Mouse (Mus musculus): ENCODE measurements around the gene Tmed2.
A peak's percentile ranks its signal among the peaks of the same experiment; 100 is the strongest.
"Not testable (repeated sequence)": the region's sequence is repeated elsewhere in the genome, so short reads cannot be mapped to it uniquely, and the experiment has no call there.

Gene Tmed2

GRCm38 (mm10) chr5:124529191-124529651 is 11.3 kb upstream of the Tmed2 start:
- no peak for DNase-seq

- no peak for DNase-seq
Measured at GRCm38 (mm10) chr5:124529697-124530096, 10.8 kb upstream of the Tmed2 start.

- DNase-seq = peak; percentile 91
Measured at GRCm38 (mm10) chr5:124530655-124531582, 9.6 kb upstream of the Tmed2 start, which contains the start of gene Rilpl1. Gene Rilpl1, minus strand, starts transcription at chr5:124531391.

GRCm38 (mm10) chr5:124531583-124531930 is 8.9 kb upstream of the Tmed2 start:
- DNase-seq = no peak

GRCm38 (mm10) chr5:124532451-124532850 is 8.0 kb upstream of the Tmed2 start:
- DNase-seq = no peak

- DNase-seq = no peak
Measured at GRCm38 (mm10) chr5:124535016-124535415, 5.5 kb upstream of the Tmed2 start.

- DNase-seq = peak; percentile 53
Measured at GRCm38 (mm10) chr5:124536776-124537175, 3.7 kb upstream of the Tmed2 start.

GRCm38 (mm10) chr5:124538813-124539792 is 1.4 kb upstream of the Tmed2 start:
- DNase-seq = peak; percentile 66

GRCm38 (mm10) chr5:124539905-124540304 is 590 bp upstream of the Tmed2 start:
- no peak for DNase-seq

GRCm38 (mm10) chr5:124540905-124541601 is 558 bp downstream of the Tmed2 start:
- peak; percentile 78 for DNase-seq

- no peak for DNase-seq
Measured at GRCm38 (mm10) chr5:124541602-124541973, 1.1 kb downstream of the Tmed2 start.

GRCm38 (mm10) chr5:124550737-124551136 is 10.2 kb downstream of the Tmed2 start:
- not testable (repeated sequence) for DNase-seq

- peak; percentile 41 for DNase-seq
Measured at GRCm38 (mm10) chr5:124551349-124552093, 11.0 kb downstream of the Tmed2 start.

GRCm38 (mm10) chr5:124552094-124552472 is 11.6 kb downstream of the Tmed2 start:
- no peak for DNase-seq

GRCm38 (mm10) chr5:124552558-124553307 is 12.2 kb downstream of the Tmed2 start, which contains the start of gene Ddx55:
Gene Ddx55, plus strand, starts transcription at chr5:124552864.
- DNase-seq = peak; percentile 91

GRCm38 (mm10) chr5:124553607-124554006 is 13.1 kb downstream of the Tmed2 start:
- DNase-seq = no peak

- DNase-seq = peak; percentile 55
Measured at GRCm38 (mm10) chr5:124555145-124555544, 14.7 kb downstream of the Tmed2 start.

- DNase-seq = no peak
Measured at GRCm38 (mm10) chr5:124571068-124571467, 30.6 kb downstream of the Tmed2 start.

GRCm38 (mm10) chr5:124575467-124575866 is 35.0 kb downstream of the Tmed2 start:
- no peak for DNase-seq

- peak; percentile 97 for DNase-seq
Measured at GRCm38 (mm10) chr5:124578633-124579317, 38.3 kb downstream of the Tmed2 start, which contains the start of the genes Eif2b1 and Gtf2h3. Gene Eif2b1, minus strand, starts transcription at chr5:124579131. Gene Gtf2h3, plus strand, starts transcription at chr5:124579140.

Measured in thymus, postnatal 4 days (tissue).